Mouse (Mus musculus) kidney, embryonic 15.5 days (tissue): Measurements from ENCODE around the gene Cela3a. TPM values are rescaled to one million over a fixed set of nuclear protein-coding genes. Genes with fewer than 3 reads are reported as not detected.

Experiments
- ATAC-seq: fragments of 200-750 bp; cut with Nextera tagmentation; replicated peaks from 2 replicates; pipeline ENCODE4 v1.8.0; 2017; ENCODE audit warnings: moderate TSS enrichment; ENCODE audit not compliant: low FRiP score
- H3K27ac ChIP-seq: fragments of 300-500 bp; sonication (generic); 2 replicates; pipeline ENCODE4 v1.5.1; 2015; ENCODE audit warnings: mild to moderate bottlenecking, inconsistent platforms
- H3K27me3 ChIP-seq: fragments of 300-500 bp; sonication (generic); 2 replicates; pipeline ENCODE4 v1.6.1; 2015; ENCODE audit warnings: inconsistent platforms
- H3K36me3 ChIP-seq: fragments of 300-500 bp; sonication (generic); 2 replicates; pipeline ENCODE4 v1.6.1; 2015; ENCODE audit warnings: inconsistent platforms
- H3K4me1 ChIP-seq: fragments of 300-500 bp; sonication (generic); 2 replicates; pipeline ENCODE4 v1.6.1; 2015; ENCODE audit warnings: inconsistent platforms
- H3K4me2 ChIP-seq: fragments of 300-500 bp; sonication (generic); 2 replicates; pipeline ENCODE4 v1.6.1; 2015; ENCODE audit warnings: moderate library complexity, mild to moderate bottlenecking, inconsistent platforms
- H3K4me3 ChIP-seq: fragments of 300-500 bp; sonication (generic); replicated peaks from 2 replicates; pipeline ENCODE4 v1.5.1; 2015; ENCODE audit warnings: mild to moderate bottlenecking, inconsistent platforms
- H3K9ac ChIP-seq: fragments of 300-500 bp; sonication (generic); 2 replicates; pipeline ENCODE4 v1.6.1; 2015; ENCODE audit warnings: mild to moderate bottlenecking, inconsistent platforms
- H3K9me3 ChIP-seq: fragments of 300-500 bp; sonication (generic); replicated peaks from 2 replicates; pipeline ENCODE4 v1.6.1; 2016; ENCODE audit warnings: inconsistent platforms
- WGBS: fragments of 180-500 bp; shearing (Covaris S2); methylation state at CpG from one replicate; pipeline ENCODE4 v1.1.7; 2015; ENCODE audit warnings: mixed read lengths; 5-methylcytosine and 5-hydroxymethylcytosine counted together
- polyA plus RNA-seq: library from polyadenylated mRNA; unstranded; fragments of >200 nt; fragmentation: Nextera tagmentation; extraction: Ambion mirVana; gene quantifications from 2 replicates; pipeline ENCODE4 v1.2.1, GENCODE M21; 2015

Cela3a gene
- polyA plus RNA-seq, 1 experiment from 2014 or later: not detected

DNA sequence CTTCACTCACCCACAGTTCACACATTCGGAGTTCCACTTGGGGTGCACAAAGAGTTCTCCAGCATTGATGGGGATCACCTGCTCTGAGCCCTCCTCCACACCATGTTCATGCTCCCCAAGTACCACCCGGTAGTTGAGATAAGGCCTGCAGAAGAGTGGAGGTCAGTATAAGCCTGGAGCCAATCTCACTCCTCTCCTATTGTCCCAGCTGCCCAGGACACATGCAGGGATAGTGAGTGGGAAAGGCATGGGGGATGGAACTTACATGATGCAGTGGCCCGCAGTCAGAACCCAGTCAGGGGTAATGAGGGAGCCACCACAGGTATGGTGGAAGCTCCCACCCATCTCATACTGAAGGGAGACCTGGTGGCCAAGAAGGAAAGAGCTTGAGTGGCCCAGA lies 4.0 kb downstream of the Cela3a start:
- no peak for ATAC-seq
- Histone ChIP-seq H3K9ac (no peak overlapping the region), H3K27ac (no peak overlapping the region), H3K4me1 (no peaks in the 10 kb centered on the region), H3K4me2 (no peak overlapping the region), H3K36me3 (no peaks in the 10 kb centered on the region), H3K4me3 (no peak overlapping the region), H3K9me3 (no peaks in the 10 kb centered on the region), H3K27me3 (no peaks in the 10 kb centered on the region)
- WGBS: 88% methylated on average over 3 of the region's 3 CpGs

DNA sequence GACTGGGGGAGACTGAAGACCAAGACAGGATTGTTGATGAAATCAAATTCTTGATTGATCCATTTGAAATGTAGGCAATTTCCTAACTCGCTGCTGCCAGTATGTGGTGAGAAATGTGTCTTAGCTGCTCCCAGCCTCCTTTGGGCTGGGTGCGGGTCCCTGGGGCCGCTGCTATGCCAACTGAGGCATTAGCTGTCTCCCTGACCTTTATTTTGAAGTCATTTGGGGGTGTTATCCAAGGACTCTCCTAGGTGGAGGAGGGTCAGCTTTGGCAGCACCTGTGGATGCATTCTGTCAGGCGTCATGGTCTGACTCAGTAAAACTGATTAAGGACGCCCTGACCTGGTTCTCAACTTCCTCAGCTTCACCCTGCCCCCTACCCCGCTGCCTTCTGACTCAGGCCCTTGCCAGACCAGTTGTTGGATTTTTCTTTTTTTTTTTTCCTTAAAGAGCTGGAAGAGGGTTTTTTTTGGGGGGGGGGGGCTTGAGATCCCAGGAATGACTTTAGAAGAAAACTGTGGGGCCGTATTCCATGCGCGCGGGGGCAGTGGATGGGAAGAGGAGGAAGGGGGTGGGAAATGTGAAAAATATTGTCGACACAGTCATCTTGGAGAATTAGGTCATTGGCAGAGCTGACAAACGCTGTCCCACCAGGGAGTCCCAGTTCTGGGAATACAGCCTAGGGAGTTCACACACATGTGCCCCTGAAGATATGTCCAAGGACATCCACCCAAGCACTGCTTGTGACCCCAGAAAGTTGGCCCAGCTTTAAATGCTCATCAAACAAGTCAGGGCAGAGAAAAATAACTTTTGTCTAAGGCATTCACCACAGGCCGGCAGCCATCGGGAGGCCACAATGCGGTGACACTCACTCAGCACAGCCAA lies 12.7 kb downstream of the Cela3a start:
- ATAC-seq: no peak
- Histone ChIP-seq H3K4me2 (no peak overlapping the region), H3K36me3 (no peaks in the 10 kb centered on the region), H3K27ac (peak overlapping the region; percentile 48; the same call in 1 of the 2 replicates), H3K9ac (no peak overlapping the region), H3K27me3 (no peaks in the 10 kb centered on the region), H3K4me1 (peaks cover 12% of the 10 kb centered on the region), H3K4me3 (no peak overlapping the region), H3K9me3 (no peaks in the 10 kb centered on the region)
- 64% methylated on average over 15 of the region's 15 CpGs for WGBS

DNA sequence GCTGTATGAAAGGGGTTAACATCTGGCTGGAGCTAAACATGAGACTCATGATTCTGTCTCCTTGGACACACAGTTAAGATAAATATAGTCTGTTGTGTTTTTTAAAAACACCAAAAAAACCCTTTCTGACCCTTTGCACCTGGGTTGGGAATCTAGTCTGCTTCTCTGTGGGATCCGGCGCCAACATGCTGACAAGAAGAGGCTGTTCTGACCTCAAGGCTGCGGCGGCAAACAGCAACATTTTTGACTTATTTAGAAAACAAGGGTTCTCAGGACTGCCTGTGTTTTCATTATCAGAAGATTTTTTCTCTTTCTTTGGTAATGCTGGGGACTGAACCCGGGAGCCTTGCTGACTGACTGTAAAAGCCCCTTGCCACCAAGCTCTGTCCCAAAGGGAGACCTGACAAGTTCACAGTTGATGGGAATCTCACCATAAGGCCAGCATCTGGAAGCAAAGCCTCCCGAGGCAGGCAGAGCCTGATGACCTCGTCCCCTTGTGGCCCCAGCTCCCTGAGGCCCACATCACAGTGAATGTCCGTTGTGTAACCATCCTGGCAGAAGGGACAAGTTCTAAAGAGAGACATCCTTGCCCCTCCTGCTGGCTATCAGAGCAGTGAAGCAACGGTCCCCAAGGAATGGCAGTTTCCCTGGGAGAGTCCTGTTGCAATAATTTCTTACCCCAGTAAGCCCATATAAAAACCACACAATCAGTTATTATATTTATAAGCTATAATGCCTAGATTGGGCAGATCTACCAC lies 16.0 kb downstream of the Cela3a start:
- ATAC-seq: no peak
- H3K4me1 ChIP-seq: peaks cover 18% of the 10 kb centered on the region
- H3K9ac ChIP-seq: no peak overlapping the region
- no peak overlapping the region for H3K4me3 ChIP-seq
- no peaks in the 10 kb centered on the region for H3K27me3 ChIP-seq
- H3K27ac ChIP-seq: 0 out of 2 replicates have a peak overlapping the region, but pooled peaks have one; percentile 1
- H3K4me2 ChIP-seq: no peak overlapping the region
- no peaks in the 10 kb centered on the region for H3K9me3 ChIP-seq
- H3K36me3 ChIP-seq: 0 out of 2 replicates have a peak, but pooled peaks cover 7% of the 10 kb centered on the region
- WGBS: 52% methylated on average over 9 of the region's 9 CpGs

- no peaks in the 10 kb centered on the region for H3K27me3 ChIP-seq
- no peak overlapping the region for H3K4me3 ChIP-seq
- H3K27ac ChIP-seq: 0 out of 2 replicates have a peak overlapping the region, but pooled peaks have one; percentile 1
- H3K4me2 ChIP-seq: no peak overlapping the region
- 0 out of 2 replicates have a peak, but pooled peaks cover 7% of the 10 kb centered on the region for H3K36me3 ChIP-seq
- peaks cover 18% of the 10 kb centered on the region for H3K4me1 ChIP-seq
- WGBS: 60% methylated on average over 9 of the region's 9 CpGs
- no peak for ATAC-seq
- H3K9me3 ChIP-seq: no peaks in the 10 kb centered on the region
- no peak overlapping the region for H3K9ac ChIP-seq
These were observed 16.7 kb downstream of the Cela3a start for GRCm38 (mm10) chr4:137392874-137393273.

- no peak overlapping the region for H3K9ac ChIP-seq
- no peak overlapping the region for H3K4me2 ChIP-seq
- H3K9me3 ChIP-seq: no peaks in the 10 kb centered on the region
- no peak overlapping the region for H3K27ac ChIP-seq
- peaks cover 20% of the 10 kb centered on the region for H3K4me1 ChIP-seq
- no peaks in the 10 kb centered on the region for H3K27me3 ChIP-seq
- no peak for ATAC-seq
- no peak overlapping the region for H3K4me3 ChIP-seq
- 0 out of 2 replicates have a peak, but pooled peaks cover 7% of the 10 kb centered on the region for H3K36me3 ChIP-seq
- WGBS: 89% methylated on average over 3 of the region's 3 CpGs
These were observed 18.3 kb downstream of the Cela3a start for GRCm38 (mm10) chr4:137391287-137391686.

DNA sequence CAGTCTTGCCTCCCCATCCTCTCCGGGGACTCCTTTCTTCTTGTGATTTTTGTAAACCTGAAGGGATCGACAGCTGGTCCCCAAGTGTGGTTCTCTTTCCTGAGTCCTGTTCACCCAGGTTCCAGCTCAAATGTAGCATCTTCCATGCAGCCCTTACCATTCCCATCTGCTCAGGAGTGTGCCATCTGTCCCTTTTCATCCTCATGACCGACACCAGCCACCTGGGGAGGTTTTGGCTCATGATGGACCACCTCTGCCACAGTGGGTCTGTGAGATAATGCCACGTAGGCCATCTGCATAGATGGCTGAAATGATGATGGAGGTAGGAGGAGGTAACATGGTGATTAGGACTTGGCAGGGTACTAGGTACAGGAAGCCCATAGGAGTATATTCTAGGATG lies 19.4 kb downstream of the Cela3a start:
- Histone ChIP-seq H3K36me3 (0 out of 2 replicates have a peak, but pooled peaks cover 7% of the 10 kb centered on the region), H3K4me2 (no peak overlapping the region), H3K9me3 (no peaks in the 10 kb centered on the region), H3K4me3 (no peak overlapping the region), H3K9ac (no peak overlapping the region), H3K27ac (no peak overlapping the region), H3K27me3 (no peaks in the 10 kb centered on the region), H3K4me1 (peaks cover 20% of the 10 kb centered on the region)
- 91% methylated on average over 4 of the region's 4 CpGs for WGBS
- ATAC-seq: no peak

- no peak for ATAC-seq
- H3K9ac ChIP-seq: peak overlapping the region; percentile 79; the same call in 1 of the 2 replicates
- H3K4me3 ChIP-seq: peak overlapping the region; percentile 66
- H3K27me3 ChIP-seq: no peaks in the 10 kb centered on the region
- 52% methylated on average over 6 of the region's 6 CpGs for WGBS
- H3K9me3 ChIP-seq: no peaks in the 10 kb centered on the region
- H3K36me3 ChIP-seq: 0 out of 2 replicates have a peak, but pooled peaks cover 7% of the 10 kb centered on the region
- peak overlapping the region; percentile 96 for H3K27ac ChIP-seq
- peak overlapping the region; percentile 77 for H3K4me2 ChIP-seq
- peaks cover 20% of the 10 kb centered on the region for H3K4me1 ChIP-seq
These were observed 20.6 kb downstream of the Cela3a start for GRCm38 (mm10) chr4:137388983-137389382.

- peak overlapping the region; percentile 96 for H3K27ac ChIP-seq
- peak overlapping the region; percentile 77 for H3K4me2 ChIP-seq
- peak; percentile 94 for ATAC-seq
- H3K9ac ChIP-seq: peak overlapping the region; percentile 79
- WGBS: under 1% methylated on average over 46 of the region's 46 CpGs
- peaks cover 17% of the 10 kb centered on the region for H3K4me1 ChIP-seq
- no peaks in the 10 kb centered on the region for H3K9me3 ChIP-seq
- peak overlapping the region; percentile 66 for H3K4me3 ChIP-seq
- H3K36me3 ChIP-seq: 0 out of 2 replicates have a peak, but pooled peaks cover 7% of the 10 kb centered on the region
- no peaks in the 10 kb centered on the region for H3K27me3 ChIP-seq
These were observed 21.4 kb downstream of the Cela3a start for GRCm38 (mm10) chr4:137388059-137388794.

DNA sequence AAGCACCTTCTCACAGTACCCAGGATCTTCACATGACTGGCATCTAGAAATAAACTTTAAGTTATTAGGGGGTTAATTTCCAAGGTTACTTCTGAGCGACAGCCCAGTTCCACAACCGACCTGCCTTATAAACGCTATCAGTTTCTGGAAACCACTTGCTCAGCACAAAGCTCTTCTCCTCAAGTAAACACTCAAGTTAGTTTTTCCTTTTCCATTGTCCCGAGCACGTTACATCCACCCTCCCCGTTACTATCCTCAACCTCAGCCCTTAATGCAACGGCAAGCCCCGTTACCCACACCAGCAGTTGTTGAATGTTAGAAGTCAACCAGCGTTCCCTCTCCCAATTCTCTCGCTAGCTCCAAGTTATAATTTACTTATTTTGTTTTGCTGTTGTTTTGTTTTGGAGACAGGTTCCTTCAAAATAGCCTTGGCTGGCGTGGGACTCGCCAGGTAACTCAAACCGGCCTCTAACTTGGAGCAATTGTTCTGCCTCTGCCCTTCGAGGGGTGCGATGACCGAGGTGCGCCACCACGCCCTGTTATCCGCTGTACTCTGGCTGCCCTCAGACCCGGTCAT lies 22.0 kb downstream of the Cela3a start:
- Histone ChIP-seq H3K9ac (peak overlapping the region; percentile 79), H3K4me2 (peak overlapping the region; percentile 77), H3K27ac (peak overlapping the region; percentile 96), H3K36me3 (0 out of 2 replicates have a peak, but pooled peaks cover 7% of the 10 kb centered on the region), H3K4me3 (peak overlapping the region; percentile 66), H3K4me1 (peaks cover 11% of the 10 kb centered on the region), H3K27me3 (no peaks in the 10 kb centered on the region), H3K9me3 (no peaks in the 10 kb centered on the region)
- WGBS: 1% methylated on average over 20 of the region's 20 CpGs
- no peak for ATAC-seq

DNA sequence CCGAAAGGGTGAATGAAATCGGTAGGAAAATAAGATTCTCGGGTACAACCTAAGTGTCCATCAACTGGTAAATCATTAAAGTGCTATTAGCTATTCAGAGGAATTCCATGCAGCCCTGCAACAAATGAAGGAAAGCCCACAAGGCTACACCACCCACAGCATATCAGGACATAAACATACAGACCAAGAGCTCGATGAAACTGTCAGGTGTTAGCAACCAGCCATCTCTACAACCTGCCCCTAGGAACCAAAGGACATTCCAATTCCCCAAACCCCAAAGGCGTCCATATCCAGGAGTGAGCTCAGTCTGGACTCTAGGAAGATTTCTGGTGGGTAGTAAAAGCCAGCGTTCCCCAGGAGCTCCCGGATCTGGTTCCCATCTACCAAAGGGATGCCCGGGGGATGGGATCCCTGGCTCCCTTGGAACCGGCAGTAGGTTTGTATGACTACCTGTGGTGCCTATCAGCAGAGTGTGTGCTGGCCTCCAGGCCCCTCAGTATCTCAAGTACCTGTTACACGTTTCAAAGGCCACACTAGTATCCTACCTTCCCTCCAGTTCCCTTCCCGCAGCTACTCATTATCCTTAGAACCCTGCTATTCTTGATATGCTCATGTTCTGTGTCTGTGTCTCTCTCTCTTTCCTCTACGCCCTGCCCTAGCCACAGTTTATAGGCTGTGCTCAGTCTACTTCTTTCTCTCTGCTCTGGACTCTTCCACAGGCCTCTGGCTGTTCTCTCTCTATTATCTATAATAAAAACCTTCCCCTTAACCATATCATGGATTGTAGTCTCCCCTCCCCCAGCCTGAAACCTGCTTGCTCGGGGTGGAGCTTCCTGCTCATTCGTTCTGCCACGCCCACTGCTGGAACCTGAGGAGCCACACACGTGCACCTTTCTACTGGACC lies 28.6 kb downstream of the Cela3a start:
- Histone ChIP-seq H3K27me3 (no peaks in the 10 kb centered on the region), H3K27ac (peak overlapping the region; percentile 90), H3K36me3 (no peaks in the 10 kb centered on the region), H3K9ac (no peak overlapping the region), H3K9me3 (no peaks in the 10 kb centered on the region), H3K4me3 (no peak overlapping the region), H3K4me1 (peaks cover 16% of the 10 kb centered on the region), H3K4me2 (peak overlapping the region; percentile 43)
- WGBS: 30% methylated on average over 16 of the region's 16 CpGs
- ATAC-seq: peak; percentile 67
